Mouse (Mus musculus) brain, embryonic 14.5 days (tissue): ENCODE measurements around the gene Raly. TPM values are rescaled to one million over a fixed set of nuclear protein-coding genes. Genes with fewer than 3 reads are reported as not detected.

Experiments used
- DNase-seq: peaks from one replicate; pipeline ENCODE4 v3.0.0-alpha.2; 2011; ENCODE audit warnings: low read depth
- CTCF ChIP-seq: fragments of 200-500 bp; IDR thresholded peaks from 2 replicates; pipeline ENCODE4 v1.5.1; 2012; ENCODE audit warnings: inconsistent platforms, mild to moderate bottlenecking, moderate library complexity, borderline replicate concordance; ENCODE audit not compliant: insufficient read depth, insufficient read length; ENCODE audit errors: extremely low read depth
- POLR2A ChIP-seq: fragments of 200-500 bp; IDR thresholded peaks from 2 replicates; pipeline ENCODE4 v1.6.1; 2012; ENCODE audit warnings: mild to moderate bottlenecking, inconsistent platforms, borderline replicate concordance; ENCODE audit not compliant: poor library complexity, insufficient read depth, insufficient read length, severe bottlenecking; ENCODE audit errors: extremely low read depth
- polyA plus RNA-seq: library from polyadenylated mRNA; depleted of rRNA; stranded (reverse); fragments of >200 nt; gene quantifications from 2 replicates; pipeline ENCODE4 v1.2.3, GENCODE M21; 2012; rRNA removed

Raly gene
- polyA plus RNA-seq = 253 and 290 TPM in 2 replicates

GRCm38 (mm10) chr2:154790656-154791483, at the start of gene Raly, which contains the start of gene a:
Gene Raly (plus strand): TSS chr2:154791096.
Gene a (plus strand): TSS chr2:154791402.
- peak; percentile 100 for TF ChIP-seq POLR2A
- TF ChIP-seq CTCF = no peak
- DNase-seq = peak; percentile 100

GRCm38 (mm10) chr2:154742911-154743819, 47.7 kb upstream of the Raly start:
- no peak for DNase-seq
- TF ChIP-seq POLR2A (no peak), CTCF (no peak)

GRCm38 (mm10) chr2:154743915-154744314, 47.0 kb upstream of the Raly start:
- no peak for TF ChIP-seq POLR2A
- TF ChIP-seq CTCF = no peak
- DNase-seq = no peak

GRCm38 (mm10) chr2:154748383-154748782, 42.5 kb upstream of the Raly start:
- DNase-seq = no peak
- no peak for TF ChIP-seq POLR2A
- TF ChIP-seq CTCF = peak; percentile 51; the same call in 1 of the 2 replicates

GRCm38 (mm10) chr2:154749046-154750036, 41.6 kb upstream of the Raly start:
- TF ChIP-seq POLR2A (no peak), CTCF (no peak)
- DNase-seq = peak; percentile 96

- TF ChIP-seq CTCF (no peak), POLR2A (no peak)
- DNase-seq = peak; percentile 42
Observed at GRCm38 (mm10) chr2:154751924-154752323, 39.0 kb upstream of the Raly start.

GRCm38 (mm10) chr2:154754068-154754560, 36.8 kb upstream of the Raly start:
- TF ChIP-seq POLR2A (no peak), CTCF (no peak)
- no peak for DNase-seq

- peak; percentile 41; the same call in 1 of the 2 replicates for TF ChIP-seq CTCF
- no peak for TF ChIP-seq POLR2A
- DNase-seq = no peak
Observed at GRCm38 (mm10) chr2:154755791-154756190, 35.1 kb upstream of the Raly start.

GRCm38 (mm10) chr2:154757691-154758090, 33.2 kb upstream of the Raly start:
- TF ChIP-seq CTCF (no peak), POLR2A (no peak)
- DNase-seq = no peak

GRCm38 (mm10) chr2:154758454-154758853, 32.4 kb upstream of the Raly start:
- no peak for DNase-seq
- no peak for TF ChIP-seq POLR2A

GRCm38 (mm10) chr2:154763226-154763625, 27.7 kb upstream of the Raly start:
- DNase-seq = peak; percentile 25
- TF ChIP-seq CTCF (no peak), POLR2A (no peak)
